Mouse (Mus musculus) common myeloid progenitor, adult 5-6 weeks (primary cell): Measurements from ENCODE around the gene Arl8b. TPM values are rescaled to one million over a fixed set of nuclear protein-coding genes. Genes with fewer than 3 reads are reported as not detected.
A peak's percentile ranks its signal among the peaks of the same experiment; 100 is the strongest.

Source experiments
- ATAC-seq: replicated peaks from 2 replicates; pipeline ENCODE4 v1.8.0; 2016; ENCODE audit warnings: low read depth, mild to moderate bottlenecking, moderate TSS enrichment, inconsistent platforms; ENCODE audit not compliant: poor library complexity, severe bottlenecking
- total RNA-seq: library from RNA; stranded (forward); fragments of 200-1000, 187-1606 nt; gene quantifications from 2 replicates; pipeline ENCODE4 v1.2.3, GENCODE M21; 2017

Arl8b gene
- total RNA-seq: 59.3 and 88.5 TPM in 2 replicates

GRCm38 (mm10) chr6:108782526-108783183, at the start of gene Arl8b:
Gene Arl8b (plus strand): TSS chr6:108783099.
- ATAC-seq: peak; percentile 77

GRCm38 (mm10) chr6:108735910-108736750, 46.8 kb upstream of the Arl8b start:
- ATAC-seq: peak; percentile 97

- ATAC-seq: no peak
Measured at GRCm38 (mm10) chr6:108738463-108739203, 44.3 kb upstream of the Arl8b start.

GRCm38 (mm10) chr6:108740579-108740978, 42.3 kb upstream of the Arl8b start:
- no peak for ATAC-seq

GRCm38 (mm10) chr6:108743730-108744129, 39.2 kb upstream of the Arl8b start:
- ATAC-seq: no peak

GRCm38 (mm10) chr6:108751324-108751723, 31.6 kb upstream of the Arl8b start:
- no peak for ATAC-seq

- no peak for ATAC-seq
Measured at GRCm38 (mm10) chr6:108752395-108752794, 30.5 kb upstream of the Arl8b start.

GRCm38 (mm10) chr6:108753536-108753935, 29.4 kb upstream of the Arl8b start:
- peak; percentile 66 for ATAC-seq

- no peak for ATAC-seq
Measured at GRCm38 (mm10) chr6:108754376-108754775, 28.5 kb upstream of the Arl8b start.

GRCm38 (mm10) chr6:108755936-108756335, 27.0 kb upstream of the Arl8b start:
- ATAC-seq: peak; percentile 64

GRCm38 (mm10) chr6:108758997-108759697, 23.8 kb upstream of the Arl8b start:
- no peak for ATAC-seq

GRCm38 (mm10) chr6:108759698-108760039, 23.2 kb upstream of the Arl8b start:
- no peak for ATAC-seq

- no peak for ATAC-seq
Measured at GRCm38 (mm10) chr6:108770880-108771279, 12.0 kb upstream of the Arl8b start.

- peak; percentile 98 for ATAC-seq
Measured at GRCm38 (mm10) chr6:108772913-108773312, 10.0 kb upstream of the Arl8b start.

- ATAC-seq: no peak
Measured at GRCm38 (mm10) chr6:108773480-108773879, 9.4 kb upstream of the Arl8b start.

GRCm38 (mm10) chr6:108776274-108776673, 6.6 kb upstream of the Arl8b start:
- ATAC-seq: no peak

- ATAC-seq: no peak
Measured at GRCm38 (mm10) chr6:108777560-108778287, 5.2 kb upstream of the Arl8b start.

- no peak for ATAC-seq
Measured at GRCm38 (mm10) chr6:108778399-108778798, 4.5 kb upstream of the Arl8b start.

GRCm38 (mm10) chr6:108781865-108782264, 1.0 kb upstream of the Arl8b start:
- peak; percentile 28 for ATAC-seq
